Mouse (Mus musculus) olfactory bulb, adult 2 months (tissue): Measurements from ENCODE around the gene Mlxip.

Experiments
- CTCF ChIP-seq: fragments of 200-500 bp; IDR thresholded peaks from 2 replicates; pipeline ENCODE4 v1.5.1; 2012; ENCODE audit warnings: low read depth, mild to moderate bottlenecking, low read length, moderate library complexity; ENCODE audit not compliant: insufficient read depth
- POLR2A ChIP-seq: fragments of 200-500 bp; IDR thresholded peaks from 2 replicates; pipeline ENCODE4 v1.6.1; 2012; ENCODE audit warnings: mild to moderate bottlenecking, low read depth, low read length, moderate library complexity; ENCODE audit not compliant: insufficient read depth

DNA sequence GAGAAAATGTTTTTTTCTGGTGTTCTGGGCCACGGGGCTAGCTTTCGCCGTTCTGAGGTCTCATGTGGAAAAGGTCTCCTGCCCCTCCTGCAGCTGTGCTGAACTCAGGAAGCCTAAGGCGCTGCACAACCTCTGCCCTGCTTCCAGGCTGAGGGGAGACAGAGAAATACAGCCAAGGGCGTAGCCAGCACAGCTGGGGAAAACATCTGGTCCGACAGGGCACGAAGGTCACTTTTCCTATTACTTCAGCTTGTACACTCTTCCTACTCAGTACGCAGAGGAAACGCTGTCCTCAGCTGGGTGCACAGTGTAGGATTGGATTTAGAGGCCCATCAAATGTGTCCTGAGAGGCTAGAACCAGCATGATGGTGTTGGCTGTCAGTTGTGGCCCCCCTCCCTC lies 95.3 kb downstream of the Mlxip start:
- TF ChIP-seq CTCF (no peak), POLR2A (no peak)
